Mouse (Mus musculus) lung, embryonic 15.5 days (tissue): ENCODE measurements at regions not wholly inside any gene's neighbourhood (a gene's known extent, or its start where the extent isn't known, plus 50 kb on each side); places are given as distances from the start of the nearest gene placed in this dataset.

ENCODE experiments used
- ATAC-seq: fragments of 200-750 bp; cut with Nextera tagmentation; 2 replicates; pipeline ENCODE4 v1.8.0; 2017; ENCODE audit warnings: moderate number of reproducible peaks, borderline replicate concordance; ENCODE audit not compliant: low FRiP score, low TSS enrichment; ENCODE audit errors: extremely low read depth
- H3K27ac ChIP-seq: fragments of 300-500 bp; sonication (generic); 2 replicates; pipeline ENCODE4 v1.5.1; 2015; ENCODE audit warnings: moderate library complexity, mild to moderate bottlenecking, inconsistent platforms
- H3K27me3 ChIP-seq: fragments of 300-500 bp; sonication (generic); 2 replicates; pipeline ENCODE4 v1.6.1; 2015; ENCODE audit warnings: inconsistent platforms
- H3K36me3 ChIP-seq: fragments of 300-500 bp; sonication (generic); 2 replicates; pipeline ENCODE4 v1.6.1; 2015; ENCODE audit warnings: inconsistent platforms
- H3K4me1 ChIP-seq: fragments of 300-500 bp; sonication (generic); 2 replicates; pipeline ENCODE4 v1.6.1; 2015; ENCODE audit warnings: inconsistent platforms
- H3K4me2 ChIP-seq: fragments of 300-500 bp; sonication (generic); 2 replicates; pipeline ENCODE4 v1.6.1; 2015; ENCODE audit warnings: inconsistent platforms, mild to moderate bottlenecking, moderate library complexity
- H3K4me3 ChIP-seq: fragments of 300-500 bp; sonication (generic); 2 replicates; pipeline ENCODE4 v1.5.1; 2015; ENCODE audit warnings: mild to moderate bottlenecking, inconsistent platforms
- H3K9ac ChIP-seq: fragments of 300-500 bp; sonication (generic); 2 replicates; pipeline ENCODE4 v1.6.1; 2015; ENCODE audit warnings: inconsistent platforms
- H3K9me3 ChIP-seq: fragments of 300-500 bp; sonication (generic); 2 replicates; pipeline ENCODE4 v1.6.1; 2016; ENCODE audit warnings: inconsistent platforms
- WGBS: fragments of 180-500 bp; shearing (Covaris S2); methylation state at CpG from one replicate; pipeline ENCODE4 v1.1.7; 2015; 5-methylcytosine and 5-hydroxymethylcytosine counted together

- H3K4me3 ChIP-seq: no peak overlapping the region
- H3K9me3 ChIP-seq: no peaks in the 10 kb centered on the region
- no peaks in the 10 kb centered on the region for H3K27me3 ChIP-seq
- H3K4me1 ChIP-seq: no peaks in the 10 kb centered on the region
- H3K4me2 ChIP-seq: no peak overlapping the region
- H3K9ac ChIP-seq: no peak overlapping the region
- ATAC-seq: no peak
- H3K36me3 ChIP-seq: no peaks in the 10 kb centered on the region
- H3K27ac ChIP-seq: no peak overlapping the region
- WGBS: 77% methylated on average over 3 of the region's 3 CpGs
Measured at GRCm38 (mm10) chr10:118501571-118501970, 60.7 kb downstream of the Ifng start.

GRCm38 (mm10) chr10:118504811-118505210 lies 64.0 kb downstream of the Ifng start:
- H3K27ac ChIP-seq: no peak overlapping the region
- no peak overlapping the region for H3K4me2 ChIP-seq
- H3K9ac ChIP-seq: no peak overlapping the region
- no peaks in the 10 kb centered on the region for H3K4me1 ChIP-seq
- ATAC-seq: no peak
- no peaks in the 10 kb centered on the region for H3K9me3 ChIP-seq
- no peak overlapping the region for H3K4me3 ChIP-seq
- H3K36me3 ChIP-seq: no peaks in the 10 kb centered on the region
- WGBS: 49% methylated on average over 4 of the region's 4 CpGs
- H3K27me3 ChIP-seq: no peaks in the 10 kb centered on the region

GRCm38 (mm10) chr10:118506154-118506553 lies 65.3 kb downstream of the Ifng start:
- H3K36me3 ChIP-seq: no peaks in the 10 kb centered on the region
- no peak overlapping the region for H3K9ac ChIP-seq
- WGBS: 63% methylated on average over 4 of the region's 4 CpGs

GRCm38 (mm10) chr10:118507630-118508029 lies 66.8 kb downstream of the Ifng start:
- H3K4me1 ChIP-seq: no peaks in the 10 kb centered on the region
- H3K27me3 ChIP-seq: no peaks in the 10 kb centered on the region
- no peak overlapping the region for H3K4me2 ChIP-seq
- no peak for ATAC-seq
- H3K9me3 ChIP-seq: no peaks in the 10 kb centered on the region
- H3K9ac ChIP-seq: no peak overlapping the region
- no peaks in the 10 kb centered on the region for H3K36me3 ChIP-seq
- 48% methylated on average over 2 of the region's 2 CpGs for WGBS
- H3K4me3 ChIP-seq: no peak overlapping the region
- no peak overlapping the region for H3K27ac ChIP-seq

More at GRCm38 (mm10) chr10:118506154-118506553, 65.3 kb downstream of the Ifng start:
- no peaks in the 10 kb centered on the region for H3K9me3 ChIP-seq
- no peaks in the 10 kb centered on the region for H3K27me3 ChIP-seq
- ATAC-seq: no peak
- no peaks in the 10 kb centered on the region for H3K4me1 ChIP-seq
- H3K4me3 ChIP-seq: no peak overlapping the region
- H3K4me2 ChIP-seq: no peak overlapping the region
- no peak overlapping the region for H3K27ac ChIP-seq

GRCm38 (mm10) chr10:118516839-118517238 lies 76.0 kb downstream of the Ifng start:
- H3K4me3 ChIP-seq: no peak overlapping the region
- no peak overlapping the region for H3K4me2 ChIP-seq
- H3K9ac ChIP-seq: no peak overlapping the region
- 93% methylated on average over 3 of the region's 3 CpGs for WGBS
- H3K4me1 ChIP-seq: no peaks in the 10 kb centered on the region
- no peak overlapping the region for H3K27ac ChIP-seq
- H3K36me3 ChIP-seq: no peaks in the 10 kb centered on the region
- H3K9me3 ChIP-seq: no peaks in the 10 kb centered on the region
- no peak for ATAC-seq
- no peaks in the 10 kb centered on the region for H3K27me3 ChIP-seq

- H3K9me3 ChIP-seq: no peaks in the 10 kb centered on the region
- 59% methylated on average over 2 of the region's 2 CpGs for WGBS
- no peak for ATAC-seq
- no peak overlapping the region for H3K27ac ChIP-seq
- no peaks in the 10 kb centered on the region for H3K4me1 ChIP-seq
- H3K4me3 ChIP-seq: no peak overlapping the region
- H3K4me2 ChIP-seq: no peak overlapping the region
- H3K27me3 ChIP-seq: no peaks in the 10 kb centered on the region
- no peak overlapping the region for H3K9ac ChIP-seq
- H3K36me3 ChIP-seq: no peaks in the 10 kb centered on the region
Measured at GRCm38 (mm10) chr10:118517995-118518394, 77.1 kb downstream of the Ifng start.

- Histone ChIP-seq H3K4me3 (no peak overlapping the region), H3K27ac (no peak overlapping the region), H3K36me3 (no peaks in the 10 kb centered on the region), H3K27me3 (no peaks in the 10 kb centered on the region), H3K9ac (no peak overlapping the region), H3K4me1 (no peaks in the 10 kb centered on the region), H3K4me2 (no peak overlapping the region), H3K9me3 (no peaks in the 10 kb centered on the region)
- no peak for ATAC-seq
- 8% methylated on average over 1 of the region's 1 CpGs for WGBS
Measured at GRCm38 (mm10) chr10:118545966-118546365, 105.1 kb downstream of the Ifng start.

- Histone ChIP-seq H3K4me1 (no peaks in the 10 kb centered on the region), H3K9ac (no peak overlapping the region), H3K9me3 (no peaks in the 10 kb centered on the region), H3K36me3 (no peaks in the 10 kb centered on the region), H3K27me3 (no peaks in the 10 kb centered on the region), H3K27ac (no peak overlapping the region), H3K4me3 (no peak overlapping the region), H3K4me2 (no peak overlapping the region)
- ATAC-seq: no peak
- WGBS: 76% methylated on average over 4 of the region's 4 CpGs
Measured at GRCm38 (mm10) chr10:118550201-118550600, 109.4 kb downstream of the Ifng start.

GRCm38 (mm10) chr10:118558848-118559247 lies 118.0 kb downstream of the Ifng start:
- H3K4me3 ChIP-seq: no peak overlapping the region
- WGBS: 26% methylated on average over 6 of the region's 6 CpGs
- H3K4me1 ChIP-seq: no peaks in the 10 kb centered on the region
- H3K36me3 ChIP-seq: no peaks in the 10 kb centered on the region
- ATAC-seq: no peak
- H3K9me3 ChIP-seq: no peaks in the 10 kb centered on the region
- no peak overlapping the region for H3K27ac ChIP-seq
- H3K4me2 ChIP-seq: no peak overlapping the region
- no peaks in the 10 kb centered on the region for H3K27me3 ChIP-seq
- no peak overlapping the region for H3K9ac ChIP-seq

- Histone ChIP-seq H3K4me2 (no peak overlapping the region), H3K4me3 (no peak overlapping the region), H3K4me1 (no peaks in the 10 kb centered on the region), H3K9ac (no peak overlapping the region), H3K9me3 (no peaks in the 10 kb centered on the region), H3K36me3 (no peaks in the 10 kb centered on the region), H3K27ac (no peak overlapping the region), H3K27me3 (no peaks in the 10 kb centered on the region)
- no peak for ATAC-seq
- WGBS: 71% methylated on average over 8 of the region's 8 CpGs
Measured at GRCm38 (mm10) chr10:118564041-118564440, 123.2 kb downstream of the Ifng start.

- H3K4me2 ChIP-seq: no peak overlapping the region
- H3K27ac ChIP-seq: no peak overlapping the region
- H3K4me3 ChIP-seq: no peak overlapping the region
- no peak for ATAC-seq
- no peaks in the 10 kb centered on the region for H3K9me3 ChIP-seq
- WGBS: 68% methylated on average over 16 of the region's 16 CpGs
- no peak overlapping the region for H3K9ac ChIP-seq
- no peaks in the 10 kb centered on the region for H3K4me1 ChIP-seq
- H3K36me3 ChIP-seq: no peaks in the 10 kb centered on the region
- H3K27me3 ChIP-seq: no peaks in the 10 kb centered on the region
Measured at GRCm38 (mm10) chr10:118564528-118565268, 123.9 kb downstream of the Ifng start.

GRCm38 (mm10) chr10:118568617-118569016 lies 127.8 kb downstream of the Ifng start:
- Histone ChIP-seq H3K36me3 (no peaks in the 10 kb centered on the region), H3K9ac (no peak overlapping the region), H3K9me3 (no peaks in the 10 kb centered on the region), H3K27ac (no peak overlapping the region), H3K4me2 (no peak overlapping the region), H3K27me3 (no peaks in the 10 kb centered on the region), H3K4me3 (no peak overlapping the region), H3K4me1 (no peaks in the 10 kb centered on the region)
- ATAC-seq: no peak
- 83% methylated on average over 10 of the region's 10 CpGs for WGBS

GRCm38 (mm10) chr10:118569424-118569823 lies 128.6 kb downstream of the Ifng start:
- H3K36me3 ChIP-seq: no peaks in the 10 kb centered on the region
- H3K9me3 ChIP-seq: no peaks in the 10 kb centered on the region
- no peaks in the 10 kb centered on the region for H3K27me3 ChIP-seq
- no peak for ATAC-seq
- no peak overlapping the region for H3K27ac ChIP-seq
- 20% methylated on average over 8 of the region's 8 CpGs for WGBS
- H3K4me1 ChIP-seq: no peaks in the 10 kb centered on the region
- H3K4me3 ChIP-seq: no peak overlapping the region
- no peak overlapping the region for H3K9ac ChIP-seq
- H3K4me2 ChIP-seq: no peak overlapping the region
